Mouse (Mus musculus): ENCODE measurements around the gene Ccnb1. TPM values are rescaled to one million over a fixed set of nuclear protein-coding genes. Genes with fewer than 3 reads are reported as not detected.

Ccnb1 gene
- polyA plus RNA-seq (2015; fragmentation: Nextera tagmentation; extraction: Ambion mirVana): 173 and 187 TPM in 2 replicates

DNA sequence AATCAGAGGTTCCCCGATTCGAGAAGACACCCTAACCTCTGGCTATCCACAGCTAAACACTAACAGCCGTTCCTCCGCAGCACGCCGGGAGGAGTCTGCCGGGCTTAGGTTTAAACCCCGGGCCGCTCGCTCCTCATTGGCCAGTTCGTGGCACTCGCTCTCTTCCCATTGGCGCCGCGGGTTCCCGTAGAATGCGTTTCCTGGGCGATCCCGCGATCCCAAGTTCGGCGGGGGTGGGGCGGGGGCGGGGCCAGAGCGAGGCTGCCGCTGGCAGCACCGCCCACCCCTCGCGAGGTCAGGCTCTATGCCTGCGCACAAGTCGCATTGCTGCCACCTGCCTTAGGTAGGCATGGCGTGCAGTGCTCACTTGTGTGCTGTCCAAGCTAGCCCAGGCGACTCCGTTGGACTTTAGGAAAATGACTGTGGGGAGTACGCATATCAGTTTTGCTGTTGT, at the start of gene Ccnb1:
Gene Ccnb1 (minus strand): TSS at position 157 of the 454 bp plus-strand sequence.
- H3K27ac ChIP-seq (ENCODE audit: low read length): peak within 1 kb of the TSS; percentile 76

DNA sequence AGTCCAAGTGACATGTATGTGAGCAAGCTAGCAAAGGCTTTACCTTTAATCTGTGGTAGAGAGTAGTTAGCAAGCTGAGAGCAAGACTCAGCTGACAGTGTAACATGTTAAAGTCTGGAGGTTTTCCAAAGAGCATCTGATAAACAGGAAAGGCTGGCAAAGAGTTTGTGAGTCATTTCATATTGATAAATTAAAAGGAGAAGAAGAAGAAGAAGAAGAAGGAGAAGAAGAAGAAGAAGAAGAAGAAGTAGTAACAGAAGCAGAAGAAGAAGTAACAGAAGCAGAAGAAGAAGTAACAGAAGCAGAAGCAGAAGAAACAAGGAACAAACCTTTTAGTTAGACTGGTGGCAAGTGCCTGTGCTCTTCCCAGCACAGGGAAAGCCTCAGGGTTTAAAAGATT, 48.4 kb upstream of the Ccnb1 start:
- H3K27me3 ChIP-seq (ENCODE audit: control insufficient read depth, insufficient read depth, low read length): no peaks in the 10 kb centered on the region
- H3K4me3 ChIP-seq (replicated peaks; ENCODE audit: low read length): no peak overlapping the region

More for the DNA sequence above, at the start of gene Ccnb1:
- H3K4me2 ChIP-seq (ENCODE audit: low read depth, low read length): peak within 1 kb of the TSS; percentile 75
- H3K4me3 ChIP-seq (replicated peaks; ENCODE audit: low read length): peak within 1 kb of the TSS; percentile 90
- under 1% methylated on average over 35 of the region's 35 CpGs for WGBS
- peak; percentile 98 for ATAC-seq (ENCODE audit: insufficient read depth, low FRiP score)
- H3K4me1 ChIP-seq (ENCODE audit: control insufficient read depth, insufficient read depth, low read length): peaks cover 15% of the 10 kb centered on the region
- H3K9me3 ChIP-seq (replicated peaks; ENCODE audit: control insufficient read depth, low read length): no peaks in the 10 kb centered on the region
- H3K27me3 ChIP-seq (ENCODE audit: control insufficient read depth, insufficient read depth, low read length): no peaks in the 10 kb centered on the region
- H3K36me3 ChIP-seq (ENCODE audit: control insufficient read depth, insufficient read depth, low read length): 0 out of 2 replicates have a peak, but pooled peaks cover 7% of the 10 kb centered on the region
- H3K9ac ChIP-seq (ENCODE audit: low read length): peak within 1 kb of the TSS; percentile 85

DNA sequence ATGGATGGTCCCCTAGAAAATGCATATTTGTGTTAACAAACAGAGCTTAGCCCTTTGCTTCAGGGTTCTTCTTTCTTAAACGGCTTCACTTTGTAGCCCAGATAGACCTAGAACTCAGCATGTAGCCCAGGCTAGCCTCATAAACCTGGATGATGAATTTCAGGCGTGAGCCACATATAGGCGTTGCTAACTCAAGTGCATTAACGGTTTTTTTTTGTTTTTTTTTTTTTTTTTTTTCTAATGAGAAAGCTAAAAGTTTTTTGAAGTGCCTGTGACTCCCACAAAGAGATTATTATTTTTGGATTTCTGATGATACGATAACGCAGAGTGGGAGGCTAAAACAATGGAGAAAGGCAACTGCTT, 47.3 kb upstream of the Ccnb1 start:
- no peaks in the 10 kb centered on the region for H3K36me3 ChIP-seq (ENCODE audit: control insufficient read depth, insufficient read depth, low read length)
- no peaks in the 10 kb centered on the region for H3K9me3 ChIP-seq (replicated peaks; ENCODE audit: control insufficient read depth, low read length)
- H3K4me2 ChIP-seq (ENCODE audit: low read depth, low read length): peak overlapping the region; percentile 28
- 47% methylated on average over 6 of the region's 6 CpGs for whole genome bisulfite sequencing
- no peak overlapping the region for H3K9ac ChIP-seq (ENCODE audit: low read length)
- ATAC-seq (ENCODE audit: insufficient read depth, low FRiP score): 0 out of 2 replicates have a peak, but pooled peaks have one; percentile 2
- H3K27me3 ChIP-seq (ENCODE audit: control insufficient read depth, insufficient read depth, low read length): no peaks in the 10 kb centered on the region
- no peak overlapping the region for H3K27ac ChIP-seq (ENCODE audit: low read length)
- H3K4me3 ChIP-seq (replicated peaks; ENCODE audit: low read length): peak overlapping the region; percentile 84
- H3K4me1 ChIP-seq (ENCODE audit: control insufficient read depth, insufficient read depth, low read length): peaks cover 14% of the 10 kb centered on the region; the same call in 1 of the 2 replicates

More for the DNA sequence above, 48.4 kb upstream of the Ccnb1 start:
- no peak overlapping the region for H3K4me2 ChIP-seq (ENCODE audit: low read depth, low read length)
- ATAC-seq (ENCODE audit: insufficient read depth, low FRiP score): no peak
- H3K36me3 ChIP-seq (ENCODE audit: control insufficient read depth, insufficient read depth, low read length): no peaks in the 10 kb centered on the region
- no peak overlapping the region for H3K9ac ChIP-seq (ENCODE audit: low read length)
- no peak overlapping the region for H3K27ac ChIP-seq (ENCODE audit: low read length)
- no peaks in the 10 kb centered on the region for H3K9me3 ChIP-seq (replicated peaks; ENCODE audit: control insufficient read depth, low read length)
- H3K4me1 ChIP-seq (ENCODE audit: control insufficient read depth, insufficient read depth, low read length): peaks cover 11% of the 10 kb centered on the region; the same call in 1 of the 2 replicates

DNA sequence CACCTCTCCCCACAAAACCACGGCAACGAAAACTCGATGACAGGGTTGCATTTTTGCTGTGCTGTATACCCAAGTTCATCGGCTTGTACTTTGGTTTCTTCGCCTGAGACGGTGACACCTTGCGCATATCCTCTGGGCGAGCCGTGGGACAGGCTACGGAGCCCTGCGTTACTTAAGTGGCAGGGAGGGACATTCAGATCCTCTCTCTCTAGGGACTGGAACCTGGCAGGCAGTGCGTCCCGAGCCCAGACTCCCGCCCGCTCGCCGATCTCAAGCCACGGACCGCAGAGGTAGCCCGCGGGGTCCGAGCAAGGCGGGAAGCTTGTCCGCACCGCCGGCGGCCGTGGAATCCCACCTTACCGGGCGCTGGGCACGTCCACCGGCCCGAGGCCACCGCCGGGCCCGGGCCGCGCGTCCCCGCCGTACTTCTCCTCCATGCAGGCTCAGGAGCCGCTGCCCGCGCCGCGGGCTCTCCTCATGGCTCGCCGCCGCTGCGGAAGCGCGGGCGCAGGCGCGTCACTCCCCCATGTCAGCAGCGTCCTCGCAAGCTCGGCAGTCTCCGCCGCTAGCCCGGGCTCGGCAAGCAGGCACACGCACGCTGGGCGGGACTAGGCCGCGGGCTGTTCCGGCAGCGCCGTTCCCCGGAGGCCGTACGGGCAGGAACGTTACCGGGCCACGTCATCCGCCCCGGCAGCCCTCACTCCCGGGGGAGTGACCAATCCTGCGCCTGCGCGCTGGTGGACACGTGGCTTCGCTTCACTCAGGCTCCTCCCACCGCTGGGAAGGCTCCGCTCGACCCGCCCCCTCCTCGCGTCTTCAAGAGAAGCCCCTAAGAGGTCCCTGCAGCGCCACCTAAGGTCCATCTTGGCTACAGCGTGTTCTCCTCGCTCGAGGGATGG, 46.6 kb upstream of the Ccnb1 start, which contains the start of gene Slc30a5:
Gene Slc30a5 (minus strand): TSS at position 687 of the 899 bp plus-strand sequence.
- peak within 1 kb of the TSS; percentile 92 for H3K9ac ChIP-seq (ENCODE audit: low read length)
- under 1% methylated on average over 94 of the region's 94 CpGs for WGBS
- peaks cover 14% of the 10 kb centered on the region; the same call in 1 of the 2 replicates for H3K4me1 ChIP-seq (ENCODE audit: control insufficient read depth, insufficient read depth, low read length)
- H3K27ac ChIP-seq (ENCODE audit: low read length): peak within 1 kb of the TSS; percentile 91
- H3K9me3 ChIP-seq (replicated peaks; ENCODE audit: control insufficient read depth, low read length): no peaks in the 10 kb centered on the region
- peak within 1 kb of the TSS; percentile 84 for H3K4me2 ChIP-seq (ENCODE audit: low read depth, low read length)
- H3K36me3 ChIP-seq (ENCODE audit: control insufficient read depth, insufficient read depth, low read length): no peaks in the 10 kb centered on the region
- ATAC-seq (ENCODE audit: insufficient read depth, low FRiP score): peak; percentile 98
- H3K27me3 ChIP-seq (ENCODE audit: control insufficient read depth, insufficient read depth, low read length): no peaks in the 10 kb centered on the region
- peak within 1 kb of the TSS; percentile 84 for H3K4me3 ChIP-seq (replicated peaks; ENCODE audit: low read length)

DNA sequence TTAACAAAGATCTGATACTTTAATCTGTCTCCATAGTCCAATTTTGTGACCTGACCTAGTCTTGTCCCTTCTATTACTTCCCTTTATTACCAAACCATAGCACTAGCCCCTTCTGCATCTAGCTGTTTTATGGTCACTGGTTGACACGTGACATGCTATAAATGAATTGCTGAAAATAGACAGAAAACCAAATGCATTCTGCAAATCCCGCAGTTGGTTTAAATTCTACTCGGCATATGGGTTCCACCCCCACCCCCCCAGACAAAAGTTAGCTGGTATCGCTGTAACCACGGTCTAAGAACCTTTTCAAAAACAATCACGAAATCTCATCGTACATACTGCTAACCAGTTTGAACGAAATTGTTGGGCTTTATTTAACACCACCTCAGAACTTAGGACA, 45.8 kb upstream of the Ccnb1 start:
- Histone ChIP-seq H3K27me3 (ENCODE audit: control insufficient read depth, insufficient read depth, low read length) (no peaks in the 10 kb centered on the region), H3K36me3 (ENCODE audit: control insufficient read depth, insufficient read depth, low read length) (no peaks in the 10 kb centered on the region), H3K4me1 (ENCODE audit: control insufficient read depth, insufficient read depth, low read length) (peaks cover 14% of the 10 kb centered on the region; the same call in 1 of the 2 replicates), H3K9me3 (replicated peaks; ENCODE audit: control insufficient read depth, low read length) (no peaks in the 10 kb centered on the region), H3K4me3 (replicated peaks; ENCODE audit: low read length) (peak overlapping the region; percentile 84), H3K4me2 (ENCODE audit: low read depth, low read length) (peak overlapping the region; percentile 84), H3K9ac (ENCODE audit: low read length) (peak overlapping the region; percentile 92), H3K27ac (ENCODE audit: low read length) (peak overlapping the region; percentile 91)
- WGBS: 2% methylated on average over 8 of the region's 8 CpGs
- no peak for ATAC-seq (ENCODE audit: insufficient read depth, low FRiP score)

DNA sequence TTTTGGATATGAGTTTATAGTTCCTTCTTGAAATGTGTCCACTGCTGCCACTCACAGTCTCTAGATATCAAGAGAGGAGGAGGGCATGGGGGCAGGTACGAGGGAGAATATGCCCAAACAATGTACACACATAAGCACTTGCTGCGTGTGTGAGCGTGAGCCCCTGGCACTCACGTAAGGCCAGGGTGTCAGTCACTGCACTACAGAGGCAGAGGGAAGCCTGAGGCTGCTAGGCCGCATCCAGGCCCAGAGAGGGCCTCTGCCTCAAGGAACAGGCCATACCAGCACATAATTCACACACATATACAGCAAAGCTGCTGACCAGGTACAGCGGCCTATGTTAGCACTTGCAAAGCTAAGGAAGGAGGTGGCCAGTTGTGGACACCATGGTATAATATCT, 44.8 kb upstream of the Ccnb1 start:
- 70% methylated on average over 6 of the region's 6 CpGs for WGBS
- peak overlapping the region; percentile 84; the same call in 1 of the 2 replicates for H3K4me2 ChIP-seq (ENCODE audit: low read depth, low read length)
- no peaks in the 10 kb centered on the region for H3K36me3 ChIP-seq (ENCODE audit: control insufficient read depth, insufficient read depth, low read length)
- no peaks in the 10 kb centered on the region for H3K9me3 ChIP-seq (replicated peaks; ENCODE audit: control insufficient read depth, low read length)
- no peak overlapping the region for H3K27ac ChIP-seq (ENCODE audit: low read length)
- H3K4me1 ChIP-seq (ENCODE audit: control insufficient read depth, insufficient read depth, low read length): peaks cover 14% of the 10 kb centered on the region; the same call in 1 of the 2 replicates
- no peak for ATAC-seq (ENCODE audit: insufficient read depth, low FRiP score)
- H3K4me3 ChIP-seq (replicated peaks; ENCODE audit: low read length): 0 out of 2 replicates have a peak overlapping the region, but pooled peaks have one; percentile 84
- H3K9ac ChIP-seq (ENCODE audit: low read length): peak overlapping the region; percentile 1; the same call in 1 of the 2 replicates
- H3K27me3 ChIP-seq (ENCODE audit: control insufficient read depth, insufficient read depth, low read length): no peaks in the 10 kb centered on the region

DNA sequence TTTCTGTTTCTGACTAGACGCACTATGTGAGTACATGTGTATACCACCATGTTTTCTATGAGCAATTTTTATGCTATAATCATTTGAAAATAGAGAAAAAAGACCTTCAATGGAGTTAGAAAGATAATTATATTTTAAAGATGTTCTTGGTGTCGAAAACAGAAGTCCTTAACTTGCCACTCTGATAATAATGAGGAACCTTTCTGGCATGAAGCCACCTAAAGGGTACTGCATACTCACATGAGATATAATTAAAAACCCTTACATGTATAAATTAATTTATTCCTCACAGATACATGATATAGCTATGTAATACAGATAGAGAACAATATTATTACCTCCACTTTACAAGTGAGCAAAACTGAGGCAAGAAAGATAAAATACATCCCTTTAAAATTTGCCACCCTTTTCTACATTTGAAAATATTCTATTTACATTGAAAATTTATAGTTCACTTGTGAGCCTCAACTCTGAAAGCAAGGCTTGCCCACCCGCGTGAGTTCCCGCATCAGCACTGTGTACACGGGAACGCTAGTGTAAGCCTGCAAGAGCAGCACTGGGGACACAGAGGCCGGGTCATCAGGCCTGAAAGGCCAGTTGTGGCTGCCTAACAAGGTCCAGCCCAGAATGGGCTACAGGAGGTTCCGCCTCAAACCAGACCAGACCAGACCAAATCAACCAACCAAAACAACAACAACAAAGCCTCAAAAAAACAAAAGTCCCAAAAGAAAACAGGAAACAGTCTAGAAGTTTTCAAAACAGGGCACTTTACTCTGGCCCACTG, 39.4 kb upstream of the Ccnb1 start:
- no peak overlapping the region for H3K4me3 ChIP-seq (replicated peaks; ENCODE audit: low read length)
- 91% methylated on average over 9 of the region's 9 CpGs for WGBS
- no peak for ATAC-seq (ENCODE audit: insufficient read depth, low FRiP score)
- H3K27ac ChIP-seq (ENCODE audit: low read length): no peak overlapping the region
- H3K4me2 ChIP-seq (ENCODE audit: low read depth, low read length): no peak overlapping the region
- H3K4me1 ChIP-seq (ENCODE audit: control insufficient read depth, insufficient read depth, low read length): 0 out of 2 replicates have a peak, but pooled peaks cover 3% of the 10 kb centered on the region
- no peak overlapping the region for H3K9ac ChIP-seq (ENCODE audit: low read length)
- no peaks in the 10 kb centered on the region for H3K9me3 ChIP-seq (replicated peaks; ENCODE audit: control insufficient read depth, low read length)
- H3K36me3 ChIP-seq (ENCODE audit: control insufficient read depth, insufficient read depth, low read length): peaks cover 16% of the 10 kb centered on the region; the same call in 1 of the 2 replicates
- H3K27me3 ChIP-seq (ENCODE audit: control insufficient read depth, insufficient read depth, low read length): no peaks in the 10 kb centered on the region

DNA sequence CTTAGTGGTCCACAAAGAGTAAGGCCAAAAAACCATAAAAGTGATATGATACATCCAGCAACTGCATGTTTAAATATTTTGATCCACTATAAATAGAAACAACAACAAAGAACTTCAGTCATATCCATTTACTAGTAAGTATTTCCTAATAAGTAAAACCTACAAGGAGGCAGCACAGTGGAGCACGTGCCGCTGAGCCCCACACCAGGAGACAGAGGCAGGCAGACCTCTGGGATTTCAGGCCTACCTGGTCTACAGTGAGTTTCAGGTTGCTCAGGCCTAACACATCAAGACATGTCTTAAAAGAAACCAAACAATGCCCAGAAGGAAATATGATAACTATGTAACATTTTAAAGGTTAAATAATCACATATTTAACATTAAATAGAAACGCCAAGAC, 38.5 kb upstream of the Ccnb1 start:
- H3K4me1 ChIP-seq (ENCODE audit: control insufficient read depth, insufficient read depth, low read length): 0 out of 2 replicates have a peak, but pooled peaks cover 3% of the 10 kb centered on the region
- H3K27me3 ChIP-seq (ENCODE audit: control insufficient read depth, insufficient read depth, low read length): no peaks in the 10 kb centered on the region
- H3K9ac ChIP-seq (ENCODE audit: low read length): no peak overlapping the region
- H3K36me3 ChIP-seq (ENCODE audit: control insufficient read depth, insufficient read depth, low read length): peaks cover 23% of the 10 kb centered on the region
- no peaks in the 10 kb centered on the region for H3K9me3 ChIP-seq (replicated peaks; ENCODE audit: control insufficient read depth, low read length)
- 89% methylated on average over 3 of the region's 3 CpGs for WGBS
- H3K4me3 ChIP-seq (replicated peaks; ENCODE audit: low read length): no peak overlapping the region
- ATAC-seq (ENCODE audit: insufficient read depth, low FRiP score): no peak
- H3K4me2 ChIP-seq (ENCODE audit: low read depth, low read length): no peak overlapping the region
- no peak overlapping the region for H3K27ac ChIP-seq (ENCODE audit: low read length)

Measured in stomach, embryonic 16.5 days (tissue).